Mouse (Mus musculus) heart, postnatal 14 days (tissue): ENCODE measurements at regions not wholly inside any gene's neighbourhood (a gene's known extent, or its start where the extent isn't known, plus 50 kb on each side); places are given as distances from the start of the nearest gene placed in this dataset.
"Not testable (repeated sequence)": the region's sequence is repeated elsewhere in the genome, so short reads cannot be mapped to it uniquely, and the experiment has no call there.

Experiments
- DNase-seq, 2 experiments: peaks; one replicate each; pipeline ENCODE4 v3.0.0; 2021 to 2022
- intact Hi-C: fragments of 180-260 bp; cut with DNase I; formaldehyde crosslinking; loops from one replicate; pipeline ENCODE4 v1.15.1; 2025

GRCm38 (mm10) chr16:19024010-19024532, 147.2 kb downstream of the Hira start:
- no peak for DNase-seq

DNA sequence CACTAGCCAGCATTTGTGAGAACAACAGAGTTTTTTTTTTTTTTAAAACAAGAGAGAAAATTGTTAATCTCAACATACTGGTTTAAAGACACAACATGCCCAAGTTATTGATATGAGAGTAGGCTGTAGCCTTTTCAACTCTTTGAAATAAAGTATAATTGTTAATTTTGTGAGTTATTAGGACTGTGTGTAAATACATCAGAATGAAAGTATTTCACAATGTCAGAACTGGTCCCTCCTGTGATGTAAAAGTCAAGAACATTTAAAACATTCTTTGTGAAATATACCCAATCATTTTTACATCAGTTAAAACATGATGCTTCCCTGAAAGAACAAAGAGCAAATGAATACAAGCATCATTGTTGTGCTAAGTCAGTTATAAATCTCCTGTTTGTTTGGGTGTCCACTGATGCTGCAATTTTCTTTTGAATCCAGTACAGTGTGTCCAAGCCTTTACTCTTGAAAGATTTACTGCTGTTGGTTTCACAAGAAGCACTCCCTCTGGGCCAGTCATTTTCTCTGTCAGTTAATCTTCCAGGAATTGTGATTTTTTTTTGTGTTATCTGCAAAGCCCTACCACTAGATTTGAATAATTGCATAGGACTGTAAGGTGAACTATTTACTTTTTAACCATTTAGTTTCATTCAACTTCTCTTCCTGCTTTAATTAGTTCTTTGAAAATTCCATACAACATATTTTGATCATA, 148.5 kb downstream of the Hira start:
- intact Hi-C loops, result no loop called here
- no peak for DNase-seq

More at GRCm38 (mm10) chr16:19024010-19024532, 147.2 kb downstream of the Hira start:
- intact Hi-C loops, result no loop called here

- intact Hi-C loops, result no loop called here
- DNase-seq, result no peak
Measured at GRCm38 (mm10) chr16:19027096-19027495, 150.3 kb downstream of the Hira start.

DNA sequence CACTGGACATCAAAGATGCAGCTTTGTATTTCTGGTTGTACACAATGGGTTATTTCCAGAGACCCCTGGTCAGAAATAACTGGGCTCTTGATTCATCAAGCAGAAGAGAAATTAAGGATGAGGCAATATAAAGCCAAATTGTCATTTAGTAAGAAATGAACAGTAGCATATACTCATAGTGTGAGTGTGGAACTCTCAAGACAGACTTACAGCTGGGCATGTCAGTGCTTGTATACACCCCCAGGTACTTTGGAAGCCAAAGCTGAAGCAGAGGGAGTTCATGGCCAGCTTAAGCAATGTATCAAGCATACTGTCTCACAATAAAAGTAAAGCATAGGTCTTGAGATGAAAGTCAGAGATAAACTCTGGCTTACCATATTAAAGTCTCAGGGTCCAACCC, 155.7 kb downstream of the Hira start:
- intact Hi-C loops, result loop anchor here (5.0 kb wide), 1 partner anchor 150 kb away; no protein-coding TSS in a partner anchor
- DNase-seq, result no peak

GRCm38 (mm10) chr16:19035781-19036180, 158.9 kb downstream of the Hira start:
- DNase-seq, result no peak
- intact Hi-C loops, result no loop called here

- no peak for DNase-seq
- intact Hi-C loops, result no loop called here
Measured at GRCm38 (mm10) chr16:19037681-19038080, 160.8 kb downstream of the Hira start.

- intact Hi-C loops, result no loop called here
- DNase-seq, result no peak
Measured at GRCm38 (mm10) chr16:19052791-19053190, 176.0 kb downstream of the Hira start.

GRCm38 (mm10) chr16:19060343-19060742, 183.5 kb downstream of the Hira start:
- no peak for DNase-seq
- intact Hi-C loops, result no loop called here

DNA sequence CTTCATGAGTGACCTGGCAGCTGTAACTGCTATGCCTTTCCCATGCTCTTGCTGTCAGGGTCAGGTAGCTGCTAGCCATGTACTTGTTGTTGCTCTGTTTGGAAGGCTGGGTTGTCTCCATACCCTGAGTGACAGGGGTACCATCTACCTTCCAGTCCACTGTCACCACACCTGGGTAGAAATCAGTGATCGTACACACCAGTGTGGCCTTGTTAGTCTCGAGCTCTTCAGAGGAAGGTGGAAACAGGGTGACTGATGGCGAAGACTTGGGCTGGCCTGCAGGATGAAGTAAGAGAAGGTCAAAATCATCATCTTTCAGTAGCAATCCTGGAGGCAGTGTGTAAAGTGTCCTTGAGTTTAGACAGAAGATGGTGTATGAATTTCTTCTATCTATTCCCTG, 185.0 kb downstream of the Hira start:
- intact Hi-C loops, result no loop called here
- no peak for DNase-seq

DNA sequence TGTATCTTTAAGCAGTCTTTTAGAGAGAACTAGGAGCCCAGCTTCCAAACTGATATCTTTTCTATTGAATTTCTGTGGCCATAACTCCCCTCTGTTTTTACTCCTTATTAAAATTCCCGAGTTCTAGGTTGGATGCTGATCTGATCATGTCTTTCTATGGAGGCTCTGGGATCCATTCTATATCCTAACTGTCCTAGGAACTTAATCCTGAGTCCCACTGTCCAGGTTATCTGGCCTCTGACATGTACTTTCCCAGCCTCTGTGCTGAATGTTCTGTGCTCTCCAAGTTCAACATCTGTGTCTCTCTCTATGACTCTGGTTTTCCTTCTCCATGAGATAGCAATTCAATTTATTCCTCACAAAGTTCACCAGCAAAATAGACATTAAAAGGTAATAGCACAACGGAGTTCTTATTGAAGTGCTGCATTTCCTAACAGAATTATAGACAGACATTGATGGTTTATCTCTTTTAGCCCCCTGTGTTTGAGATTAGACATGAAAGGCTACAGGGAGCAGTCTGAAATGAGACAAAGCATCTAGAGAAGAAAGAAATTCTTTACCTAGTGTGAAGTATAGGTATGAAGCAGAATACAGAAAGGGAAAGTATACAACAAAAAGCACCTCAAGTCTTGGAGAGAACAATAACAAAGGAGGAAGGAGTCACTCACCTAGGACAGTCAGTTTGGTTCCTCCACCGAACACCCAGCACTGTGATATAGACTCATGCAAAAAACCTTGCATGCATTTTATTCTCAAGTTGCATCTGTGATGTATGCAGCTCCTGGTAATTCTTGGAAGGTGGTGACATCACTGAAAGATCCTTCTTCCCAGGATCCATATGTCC, 185.9 kb downstream of the Hira start:
- DNase-seq, result no peak
- intact Hi-C loops, result no loop called here

- no peak for DNase-seq
- intact Hi-C loops, result no loop called here
Measured at GRCm38 (mm10) chr16:19063401-19063762, 186.5 kb downstream of the Hira start.

- no peak for DNase-seq
- intact Hi-C loops, result no loop called here
Measured at GRCm38 (mm10) chr16:19064397-19064796, 187.6 kb downstream of the Hira start.

DNA sequence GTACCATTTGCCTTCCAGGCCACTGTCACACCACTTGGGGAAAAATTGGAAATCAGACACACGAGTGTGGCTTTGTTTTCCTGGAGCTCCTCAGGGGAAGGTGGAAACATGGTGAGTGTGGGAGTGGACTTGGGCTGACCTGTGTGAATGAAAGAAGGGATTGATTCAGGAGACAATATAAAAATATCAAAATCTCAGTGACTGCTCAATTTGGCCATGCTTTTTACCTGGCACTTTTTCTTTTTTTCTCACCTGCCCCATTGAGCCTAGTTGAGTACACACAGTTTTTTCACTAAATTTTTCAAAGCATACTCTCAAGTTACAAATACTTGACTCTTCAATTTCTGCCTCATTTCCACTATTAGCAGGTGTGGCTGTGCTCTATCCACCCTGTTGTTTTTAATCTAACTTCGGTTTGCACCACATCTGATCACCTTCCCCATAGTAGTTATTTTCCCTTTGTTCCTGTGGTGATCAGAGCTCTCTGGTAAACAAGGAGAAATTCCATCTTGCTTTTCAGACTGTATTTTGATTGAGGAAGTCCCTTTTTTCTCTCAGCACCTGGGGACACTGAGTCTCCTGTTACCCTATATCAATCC, 188.8 kb downstream of the Hira start:
- intact Hi-C loops, result no loop called here
- DNase-seq, result no peak

DNA sequence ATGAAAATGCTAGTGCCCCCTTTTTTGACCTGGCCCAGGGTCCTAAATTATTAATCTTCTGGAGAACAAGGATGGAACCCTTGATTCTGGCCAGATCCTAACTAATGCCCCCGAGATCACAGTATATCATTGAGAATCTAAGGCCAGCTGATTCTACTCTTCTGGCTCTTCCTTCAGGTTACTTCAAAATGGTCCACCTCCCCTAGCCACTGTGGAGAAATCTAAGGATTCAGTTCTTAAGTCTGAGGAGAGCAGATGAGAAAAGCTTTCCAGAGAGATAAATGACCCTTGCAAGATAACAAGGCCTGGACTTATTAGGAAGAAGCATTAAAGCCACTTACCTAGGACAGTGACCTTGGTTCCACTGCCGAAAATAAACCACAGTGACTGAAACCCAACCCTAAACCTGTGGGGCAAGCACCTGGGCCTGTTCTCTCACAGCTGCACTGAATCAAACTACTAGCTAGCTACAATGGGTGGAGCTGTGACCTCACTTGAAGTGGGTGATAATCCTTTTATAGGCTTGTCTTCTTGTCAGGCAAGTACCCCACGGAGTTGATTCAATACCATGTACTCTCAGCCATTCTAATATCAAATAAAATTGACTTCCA, 190.0 kb downstream of the Hira start:
- DNase-seq, result no peak
- intact Hi-C loops, result no loop called here

GRCm38 (mm10) chr16:19083503-19083902, 206.7 kb downstream of the Hira start:
- intact Hi-C loops, DNase-seq: not testable (repeated sequence)

DNA sequence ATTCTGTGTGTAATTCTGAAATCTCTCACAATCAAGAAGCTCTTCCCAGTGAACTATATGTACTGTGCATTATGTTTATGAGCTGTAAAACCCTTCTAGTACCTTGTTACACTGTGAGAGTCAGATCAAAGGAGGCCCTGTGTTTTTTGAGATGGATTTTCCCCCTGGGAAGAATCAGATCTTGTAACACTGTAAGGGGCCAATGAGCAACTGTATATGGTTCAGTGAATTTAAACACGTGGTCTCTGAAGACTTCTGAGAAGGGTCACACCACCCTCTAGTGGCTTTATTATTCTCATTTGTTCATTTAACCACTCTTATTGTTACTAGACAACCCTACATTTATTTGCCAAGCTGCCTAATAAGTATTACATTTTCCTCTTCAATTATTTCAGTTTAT, 211.1 kb downstream of the Hira start:
- intact Hi-C loops, result no loop called here
- DNase-seq, result no peak
